Mouse (Mus musculus) heart, adult 11 months (tissue): ENCODE data around the gene Galk2.

ENCODE experiments used
- DNase-seq: peaks from one replicate; pipeline ENCODE4 v3.0.0; 2022

Gene Galk2

GRCm38 (mm10) chr2:125858521-125859280, at the start of gene Galk2, which contains the start of gene Cops2:
TSS of gene Galk2 (plus strand) at chr2:125859109.
TSS of gene Cops2 (minus strand) at chr2:125859139.
- DNase-seq = peak; percentile 99

- peak; percentile 19 for DNase-seq
These were observed 49.4 kb upstream of the Galk2 start for GRCm38 (mm10) chr2:125809551-125809950.

GRCm38 (mm10) chr2:125811332-125811731, 47.6 kb upstream of the Galk2 start:
- DNase-seq = peak; percentile 17

- DNase-seq = peak; percentile 30
These were observed 44.8 kb upstream of the Galk2 start for GRCm38 (mm10) chr2:125813972-125814595.

- peak; percentile 56 for DNase-seq
These were observed 38.5 kb upstream of the Galk2 start for GRCm38 (mm10) chr2:125820397-125820796.

- DNase-seq = no peak
These were observed 32.7 kb upstream of the Galk2 start for GRCm38 (mm10) chr2:125826201-125826600.

- DNase-seq = no peak
These were observed 31.0 kb upstream of the Galk2 start for GRCm38 (mm10) chr2:125827898-125828297.

GRCm38 (mm10) chr2:125829924-125830323, 29.0 kb upstream of the Galk2 start:
- no peak for DNase-seq

- DNase-seq = no peak
These were observed 20.8 kb upstream of the Galk2 start for GRCm38 (mm10) chr2:125838091-125838490.

- DNase-seq = no peak
These were observed 20.1 kb upstream of the Galk2 start for GRCm38 (mm10) chr2:125838708-125839284.

GRCm38 (mm10) chr2:125851237-125851636, 7.7 kb upstream of the Galk2 start:
- DNase-seq = no peak

- no peak for DNase-seq
These were observed 1.2 kb upstream of the Galk2 start for GRCm38 (mm10) chr2:125857707-125858106.

- no peak for DNase-seq
These were observed 4.9 kb downstream of the Galk2 start for GRCm38 (mm10) chr2:125863799-125864198.

GRCm38 (mm10) chr2:125864551-125864950, 5.6 kb downstream of the Galk2 start:
- no peak for DNase-seq

GRCm38 (mm10) chr2:125865585-125865984, 6.7 kb downstream of the Galk2 start:
- no peak for DNase-seq

GRCm38 (mm10) chr2:125866058-125866740, 7.3 kb downstream of the Galk2 start:
- peak; percentile 97 for DNase-seq

GRCm38 (mm10) chr2:125868301-125868700, 9.4 kb downstream of the Galk2 start:
- no peak for DNase-seq

- no peak for DNase-seq
These were observed 11.2 kb downstream of the Galk2 start for GRCm38 (mm10) chr2:125870159-125870558.

- no peak for DNase-seq
These were observed 27.1 kb downstream of the Galk2 start for GRCm38 (mm10) chr2:125885891-125886576.

- DNase-seq = no peak
These were observed 34.2 kb downstream of the Galk2 start for GRCm38 (mm10) chr2:125893096-125893495.

- no peak for DNase-seq
These were observed 36.2 kb downstream of the Galk2 start for GRCm38 (mm10) chr2:125895099-125895498.

GRCm38 (mm10) chr2:125896355-125896754, 37.4 kb downstream of the Galk2 start:
- no peak for DNase-seq
